Mouse (Mus musculus) liver, embryonic 13.5 days (tissue): Measurements from ENCODE around the gene Lrrc32. TPM values are rescaled to one million over a fixed set of nuclear protein-coding genes. Genes with fewer than 3 reads are reported as not detected.

Experiments
- ATAC-seq: fragments of 200-750 bp; cut with Nextera tagmentation; 2 replicates; pipeline ENCODE4 v1.8.0; 2017; ENCODE audit warnings: low read depth, mild to moderate bottlenecking, moderate number of reproducible peaks, moderate library complexity
- DNase-seq: peaks from one replicate; pipeline ENCODE4 v3.0.0; 2022
- H3K27ac ChIP-seq: fragments of 300-500 bp; sonication (generic); 2 replicates; pipeline ENCODE4 v1.5.1; 2015; ENCODE audit warnings: moderate library complexity, mild to moderate bottlenecking, inconsistent platforms
- H3K27me3 ChIP-seq: fragments of 300-500 bp; sonication (generic); 2 replicates; pipeline ENCODE4 v1.6.1; 2015; ENCODE audit warnings: mild to moderate bottlenecking, inconsistent platforms
- H3K36me3 ChIP-seq: fragments of 300-500 bp; sonication (generic); 2 replicates; pipeline ENCODE4 v1.6.1; 2015; ENCODE audit warnings: mild to moderate bottlenecking, inconsistent platforms
- H3K4me1 ChIP-seq: fragments of 300-500 bp; sonication (generic); replicated peaks from 2 replicates; pipeline ENCODE4 v1.6.1; 2015; ENCODE audit warnings: inconsistent platforms
- H3K4me2 ChIP-seq: fragments of 300-500 bp; sonication (generic); 2 replicates; pipeline ENCODE4 v1.6.1; 2015; ENCODE audit warnings: inconsistent platforms, mild to moderate bottlenecking, moderate library complexity
- H3K4me3 ChIP-seq: fragments of 300-500 bp; sonication (generic); replicated peaks from 2 replicates; pipeline ENCODE4 v1.5.1; 2015; ENCODE audit warnings: mild to moderate bottlenecking, inconsistent platforms
- H3K9ac ChIP-seq: fragments of 300-500 bp; sonication (generic); 2 replicates; pipeline ENCODE4 v1.6.1; 2015; ENCODE audit warnings: mild to moderate bottlenecking, inconsistent platforms
- H3K9me3 ChIP-seq: fragments of 300-500 bp; sonication (generic); replicated peaks from 2 replicates; pipeline ENCODE4 v1.6.1; 2016; ENCODE audit warnings: inconsistent platforms
- WGBS: fragments of 180-500 bp; shearing (Covaris S2); methylation state at CpG from one replicate; pipeline ENCODE4 v1.1.7; 2015; ENCODE audit not compliant: insufficient replicate concordance; 5-methylcytosine and 5-hydroxymethylcytosine counted together
- polyA plus RNA-seq: library from polyadenylated mRNA; unstranded; fragments of >200 nt; fragmentation: Nextera tagmentation; extraction: Ambion mirVana; gene quantifications from 2 replicates; pipeline ENCODE4 v1.2.1, GENCODE M21; 2015

Lrrc32 gene
- polyA plus RNA-seq, 1 experiment from 2014 or later = 3.2 TPM

GRCm38 (mm10) chr7:98537210-98537966, 48.3 kb downstream of the Lrrc32 start:
- H3K9me3 ChIP-seq = no peaks in the 10 kb centered on the region
- no peak overlapping the region for H3K4me2 ChIP-seq
- DNase-seq (no peak), ATAC-seq (no peak)
- H3K27ac ChIP-seq = no peak overlapping the region
- peaks cover 24% of the 10 kb centered on the region for H3K4me1 ChIP-seq
- 68% methylated on average over 10 of the region's 10 CpGs for WGBS
- no peaks in the 10 kb centered on the region for H3K36me3 ChIP-seq
- H3K9ac ChIP-seq = no peak overlapping the region
- H3K27me3 ChIP-seq = no peaks in the 10 kb centered on the region
- H3K4me3 ChIP-seq = no peak overlapping the region

- WGBS = 54% methylated on average over 8 of the region's 8 CpGs
- Histone ChIP-seq H3K4me3 (no peak overlapping the region), H3K27me3 (no peaks in the 10 kb centered on the region), H3K27ac (no peak overlapping the region), H3K4me2 (no peak overlapping the region), H3K9me3 (no peaks in the 10 kb centered on the region), H3K9ac (no peak overlapping the region), H3K4me1 (peaks cover 24% of the 10 kb centered on the region), H3K36me3 (no peaks in the 10 kb centered on the region)
- DNase-seq (no peak), ATAC-seq (no peak)
These were observed 49.0 kb downstream of the Lrrc32 start for GRCm38 (mm10) chr7:98537967-98538573.

GRCm38 (mm10) chr7:98540879-98541278, 51.8 kb downstream of the Lrrc32 start:
- Histone ChIP-seq H3K36me3 (no peaks in the 10 kb centered on the region), H3K9me3 (no peaks in the 10 kb centered on the region), H3K4me1 (peaks cover 5% of the 10 kb centered on the region; the same call in 1 of the 2 replicates), H3K27me3 (no peaks in the 10 kb centered on the region), H3K4me3 (no peak overlapping the region), H3K9ac (no peak overlapping the region), H3K27ac (no peak overlapping the region), H3K4me2 (no peak overlapping the region)
- 71% methylated on average over 2 of the region's 2 CpGs for WGBS
- ATAC-seq (no peak), DNase-seq (no peak)

- WGBS = 70% methylated on average over 5 of the region's 5 CpGs
These were observed 52.5 kb downstream of the Lrrc32 start for GRCm38 (mm10) chr7:98541564-98541963.

GRCm38 (mm10) chr7:98542267-98542666, 53.2 kb downstream of the Lrrc32 start:
- H3K4me2 ChIP-seq = no peak overlapping the region
- H3K27me3 ChIP-seq = no peaks in the 10 kb centered on the region
- H3K36me3 ChIP-seq = no peaks in the 10 kb centered on the region
- no peak overlapping the region for H3K9ac ChIP-seq
- DNase-seq (no peak), ATAC-seq (no peak)
- WGBS = 84% methylated on average over 3 of the region's 3 CpGs
- H3K9me3 ChIP-seq = no peaks in the 10 kb centered on the region
- H3K27ac ChIP-seq = no peak overlapping the region
- H3K4me1 ChIP-seq = no peaks in the 10 kb centered on the region
- no peak overlapping the region for H3K4me3 ChIP-seq

More at GRCm38 (mm10) chr7:98541564-98541963, 52.5 kb downstream of the Lrrc32 start:
- H3K4me2 ChIP-seq = no peak overlapping the region
- no peaks in the 10 kb centered on the region for H3K27me3 ChIP-seq
- H3K27ac ChIP-seq = no peak overlapping the region
- no peak for DNase-seq
- H3K36me3 ChIP-seq = no peaks in the 10 kb centered on the region
- H3K4me3 ChIP-seq = no peak overlapping the region
- ATAC-seq = no peak
- no peaks in the 10 kb centered on the region for H3K9me3 ChIP-seq
- no peaks in the 10 kb centered on the region; the same call in 1 of the 2 replicates for H3K4me1 ChIP-seq
- no peak overlapping the region for H3K9ac ChIP-seq

GRCm38 (mm10) chr7:98542731-98543142, 53.7 kb downstream of the Lrrc32 start:
- Histone ChIP-seq H3K27ac (no peak overlapping the region), H3K4me3 (no peak overlapping the region), H3K4me1 (no peaks in the 10 kb centered on the region), H3K4me2 (no peak overlapping the region), H3K9me3 (no peaks in the 10 kb centered on the region), H3K36me3 (no peaks in the 10 kb centered on the region), H3K9ac (no peak overlapping the region), H3K27me3 (no peaks in the 10 kb centered on the region)
- WGBS = 53% methylated on average over 6 of the region's 6 CpGs
- DNase-seq = no peak
- no peak for ATAC-seq

- Histone ChIP-seq H3K27ac (no peak overlapping the region), H3K27me3 (no peaks in the 10 kb centered on the region), H3K36me3 (no peaks in the 10 kb centered on the region), H3K4me3 (no peak overlapping the region), H3K4me1 (no peaks in the 10 kb centered on the region), H3K9ac (no peak overlapping the region), H3K9me3 (no peaks in the 10 kb centered on the region), H3K4me2 (no peak overlapping the region)
- DNase-seq (no peak), ATAC-seq (no peak)
- WGBS = 66% methylated on average over 11 of the region's 11 CpGs
These were observed 54.8 kb downstream of the Lrrc32 start for GRCm38 (mm10) chr7:98543853-98544370.

GRCm38 (mm10) chr7:98544556-98544955, 55.5 kb downstream of the Lrrc32 start:
- Histone ChIP-seq H3K27ac (no peak overlapping the region), H3K4me3 (no peak overlapping the region), H3K4me1 (no peaks in the 10 kb centered on the region), H3K36me3 (no peaks in the 10 kb centered on the region), H3K9me3 (no peaks in the 10 kb centered on the region), H3K27me3 (no peaks in the 10 kb centered on the region), H3K4me2 (no peak overlapping the region), H3K9ac (no peak overlapping the region)
- no peak for ATAC-seq
- WGBS = 45% methylated on average over 3 of the region's 3 CpGs
- no peak for DNase-seq

GRCm38 (mm10) chr7:98548839-98549238, 59.8 kb downstream of the Lrrc32 start:
- Histone ChIP-seq H3K9ac (no peak overlapping the region), H3K4me2 (no peak overlapping the region), H3K27me3 (no peaks in the 10 kb centered on the region), H3K36me3 (no peaks in the 10 kb centered on the region), H3K4me1 (0 out of 2 replicates have a peak, but pooled peaks cover 7% of the 10 kb centered on the region), H3K9me3 (no peaks in the 10 kb centered on the region), H3K27ac (no peak overlapping the region), H3K4me3 (no peak overlapping the region)
- ATAC-seq = no peak
- DNase-seq = no peak
- 21% methylated on average over 3 of the region's 3 CpGs for WGBS

GRCm38 (mm10) chr7:98550596-98550995, 61.5 kb downstream of the Lrrc32 start:
- DNase-seq (no peak), ATAC-seq (no peak)
- Histone ChIP-seq H3K27ac (0 out of 2 replicates have a peak overlapping the region, but pooled peaks have one; percentile 20), H3K36me3 (no peaks in the 10 kb centered on the region), H3K4me3 (no peak overlapping the region), H3K4me1 (0 out of 2 replicates have a peak, but pooled peaks cover 7% of the 10 kb centered on the region), H3K9me3 (no peaks in the 10 kb centered on the region), H3K9ac (no peak overlapping the region), H3K27me3 (no peaks in the 10 kb centered on the region), H3K4me2 (no peak overlapping the region)
- WGBS = 20% methylated on average over 2 of the region's 2 CpGs

GRCm38 (mm10) chr7:98551041-98551440, 62.0 kb downstream of the Lrrc32 start:
- Histone ChIP-seq H3K4me1 (0 out of 2 replicates have a peak, but pooled peaks cover 7% of the 10 kb centered on the region), H3K4me2 (no peak overlapping the region), H3K27me3 (no peaks in the 10 kb centered on the region), H3K9ac (no peak overlapping the region), H3K27ac (no peak overlapping the region), H3K9me3 (no peaks in the 10 kb centered on the region), H3K36me3 (no peaks in the 10 kb centered on the region), H3K4me3 (no peak overlapping the region)
- WGBS = 19% methylated on average over 3 of the region's 3 CpGs
- ATAC-seq (no peak), DNase-seq (no peak)
